Mouse (Mus musculus) c-Kit-positive CD71-positive TER-119-positive erythroid progenitor cells, embryonic 14.5 days (primary cell): ENCODE data around the gene Ssh1.
A peak's percentile ranks its signal among the peaks of the same experiment; 100 is the strongest.

Experiments
- DNase-seq: peaks from one replicate; pipeline ENCODE4 v3.0.0-alpha.2; 2013; ENCODE audit warnings: low spot score

Gene Ssh1

GRCm38 (mm10) chr5:113966452-113967150 is 27.1 kb downstream of the Ssh1 start:
- DNase-seq, result no peak

- DNase-seq, result no peak
These were observed 28.0 kb downstream of the Ssh1 start for GRCm38 (mm10) chr5:113965659-113966185.

GRCm38 (mm10) chr5:113964972-113965371 is 28.7 kb downstream of the Ssh1 start:
- no peak for DNase-seq

GRCm38 (mm10) chr5:113961776-113962175 is 31.9 kb downstream of the Ssh1 start:
- no peak for DNase-seq

GRCm38 (mm10) chr5:113960416-113960815 is 33.3 kb downstream of the Ssh1 start:
- DNase-seq, result no peak

GRCm38 (mm10) chr5:113959039-113959438 is 34.7 kb downstream of the Ssh1 start:
- no peak for DNase-seq

GRCm38 (mm10) chr5:113956510-113956909 is 37.2 kb downstream of the Ssh1 start:
- DNase-seq, result peak; percentile 90

GRCm38 (mm10) chr5:113955691-113956090 is 38.0 kb downstream of the Ssh1 start:
- DNase-seq, result no peak

- no peak for DNase-seq
These were observed 38.4 kb downstream of the Ssh1 start for GRCm38 (mm10) chr5:113955281-113955680.

- DNase-seq, result peak; percentile 78
These were observed 39.3 kb downstream of the Ssh1 start for GRCm38 (mm10) chr5:113954421-113954820.

GRCm38 (mm10) chr5:113952519-113952918 is 41.2 kb downstream of the Ssh1 start:
- DNase-seq, result no peak

- DNase-seq, result no peak
These were observed 42.0 kb downstream of the Ssh1 start for GRCm38 (mm10) chr5:113951693-113952071.

- DNase-seq, result no peak
These were observed 42.7 kb downstream of the Ssh1 start for GRCm38 (mm10) chr5:113950786-113951692.

- DNase-seq, result no peak
These were observed 43.6 kb downstream of the Ssh1 start for GRCm38 (mm10) chr5:113950133-113950532.

- no peak for DNase-seq
These were observed 46.4 kb downstream of the Ssh1 start for GRCm38 (mm10) chr5:113947280-113947679.

GRCm38 (mm10) chr5:113945126-113945525 is 48.6 kb downstream of the Ssh1 start:
- DNase-seq, result no peak

GRCm38 (mm10) chr5:113943328-113943727 is 50.4 kb downstream of the Ssh1 start:
- DNase-seq, result no peak

GRCm38 (mm10) chr5:113942580-113942979 is 51.1 kb downstream of the Ssh1 start:
- DNase-seq, result no peak

- DNase-seq, result no peak
These were observed 54.3 kb downstream of the Ssh1 start for GRCm38 (mm10) chr5:113939263-113939900.

- DNase-seq, result no peak
These were observed 56.0 kb downstream of the Ssh1 start for GRCm38 (mm10) chr5:113937650-113938049.

GRCm38 (mm10) chr5:113933889-113934288 is 59.8 kb downstream of the Ssh1 start:
- no peak for DNase-seq

GRCm38 (mm10) chr5:113933480-113933879 is 60.2 kb downstream of the Ssh1 start:
- DNase-seq, result no peak
